ENCODE assay signal across 19 mouse cellular contexts in the genomic region with DNA sequence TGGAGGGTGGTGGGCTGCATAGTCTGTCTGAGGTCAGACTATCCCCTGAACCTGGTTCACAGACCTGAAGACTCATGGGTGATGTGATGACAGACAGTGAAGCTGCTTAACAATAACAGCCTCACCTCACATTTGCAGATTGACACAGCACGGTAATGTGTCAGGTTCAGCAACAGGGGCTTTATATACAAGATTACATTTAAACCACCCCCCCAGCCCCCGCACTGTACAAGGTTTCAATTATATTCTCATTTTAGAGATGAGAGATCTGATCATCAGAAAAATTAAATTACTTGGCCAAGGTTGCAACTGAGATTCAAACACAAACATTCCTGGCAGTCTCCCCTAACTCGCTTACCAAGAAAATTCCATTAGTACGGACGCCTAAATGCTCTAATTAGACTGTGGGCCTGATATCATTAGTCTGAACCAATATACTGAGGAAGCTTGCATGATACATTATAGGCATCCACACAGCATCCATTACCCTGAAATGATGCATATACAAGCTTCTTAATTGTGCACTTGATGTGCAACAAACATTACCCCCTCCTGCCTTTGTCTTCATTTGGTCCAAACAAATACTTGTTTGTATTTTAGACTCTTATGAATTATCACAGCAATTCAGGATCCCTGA.
"Had no signal": no experiment of that assay in that cellular context is flagged by ENCODE, and none has a peak within 500 bp of the region (broad histone marks: within the 10 kb centered on the region; RNA-seq: fewer than 3 reads in every experiment).

No protein-coding gene starts in this region.

- ATAC-seq: liver, postnatal 0 days; lung, postnatal 0 days; midbrain, embryonic 16.5 days had no signal

- DNase-seq: kidney, adult 9 months; kidney, postnatal 14 days; kidney, postnatal 4 days; left cerebral cortex, postnatal 4 days; liver, postnatal 0 days; lung, embryonic 14.5 days; right cerebral cortex, postnatal 4 days; thymus, adult 2 months; thymus, postnatal 14 days; thymus, postnatal 4 days had no signal

- H3K9ac ChIP-seq: limb, embryonic 12.5 days; limb, embryonic 15.5 days; liver, embryonic 14.5 days; liver, postnatal 0 days; lung, embryonic 14.5 days; midbrain, embryonic 12.5 days had no signal

- H3K27ac ChIP-seq: limb, embryonic 12.5 days; limb, embryonic 15.5 days; liver, embryonic 14.5 days; macrophage; midbrain, embryonic 12.5 days; stomach, postnatal 0 days had no signal

- H3K4me3 ChIP-seq: limb, embryonic 12.5 days; limb, embryonic 15.5 days; midbrain, embryonic 12.5 days had no signal

- H3K9me3 ChIP-seq: limb, embryonic 15.5 days; midbrain, embryonic 12.5 days had no signal

- H3K4me1 ChIP-seq: limb, embryonic 12.5 days; midbrain, embryonic 12.5 days had no signal

- H3K36me3 ChIP-seq: limb, embryonic 12.5 days; limb, embryonic 15.5 days; midbrain, embryonic 12.5 days had no signal

- H3K4me2 ChIP-seq: limb, embryonic 12.5 days; limb, embryonic 15.5 days; liver, embryonic 11.5 days; lung, embryonic 14.5 days; midbrain, embryonic 12.5 days had no signal

- H3K27me3 ChIP-seq: limb, embryonic 12.5 days; limb, embryonic 15.5 days; midbrain, embryonic 12.5 days had no signal
